Mouse (Mus musculus): ENCODE data around the gene Mmd. TPM values are rescaled to one million over a fixed set of nuclear protein-coding genes. Genes with fewer than 3 reads are reported as not detected.

The Mmd gene
- total and polyA plus RNA-seq, 3 experiments, result 2.0 to 10.7 (median 6.1) TPM

GRCm38 (mm10) chr11:90283601-90284000 is 34.3 kb downstream of the Mmd start:
- H3K36me3 ChIP-seq (replicated peaks), result no peaks in the 10 kb centered on the region
- peaks cover 2% of the 10 kb centered on the region for H3K9me3 ChIP-seq (replicated peaks)
- ATAC-seq (ENCODE audit: extremely low read depth, insufficient number of reproducible peaks, low FRiP score, poor library complexity, severe bottlenecking), result no peak
- H3K4me1 ChIP-seq (ENCODE audit: insufficient read depth, low read depth, low read length), result no peaks in the 10 kb centered on the region
- no peak for DNase-seq (ENCODE audit: low spot score)
- H3K4me3 ChIP-seq (ENCODE audit: low read depth, low read length), result no peak overlapping the region
- no peaks in the 10 kb centered on the region for H3K27me3 ChIP-seq (ENCODE audit: insufficient read depth, low read length)
- TF ChIP-seq GATA1 (IDR thresholded peaks at IDR 0.05; ENCODE audit: borderline replicate concordance, low read length) (no peak), TAL1 (conservative IDR thresholded peaks at IDR 0.05; ENCODE audit: low read depth, low read length) (no peak), POLR2AphosphoS5 (IDR thresholded peaks at IDR 0.05; ENCODE audit: insufficient replicate concordance, low read depth, low read length) (no peak), CTCF (IDR thresholded peaks at IDR 0.05; ENCODE audit: low read depth, low read length) (no peak), GATA2 (IDR thresholded peaks at IDR 0.05; ENCODE audit: borderline replicate concordance, low read depth, low read length) (no peak)

GRCm38 (mm10) chr11:90284079-90284478 is 34.8 kb downstream of the Mmd start:
- no peak for ATAC-seq (ENCODE audit: extremely low read depth, insufficient number of reproducible peaks, low FRiP score, poor library complexity, severe bottlenecking)
- Histone ChIP-seq H3K27me3 (ENCODE audit: insufficient read depth, low read length) (no peaks in the 10 kb centered on the region), H3K9me3 (replicated peaks) (peaks cover 2% of the 10 kb centered on the region), H3K4me1 (ENCODE audit: insufficient read depth, low read depth, low read length) (no peaks in the 10 kb centered on the region), H3K4me3 (ENCODE audit: low read depth, low read length) (no peak overlapping the region), H3K36me3 (replicated peaks) (no peaks in the 10 kb centered on the region)
- TF ChIP-seq GATA2 (IDR thresholded peaks at IDR 0.05; ENCODE audit: borderline replicate concordance, low read depth, low read length) (no peak), GATA1 (IDR thresholded peaks at IDR 0.05; ENCODE audit: borderline replicate concordance, low read length) (no peak), CTCF (IDR thresholded peaks at IDR 0.05; ENCODE audit: low read depth, low read length) (no peak), POLR2AphosphoS5 (IDR thresholded peaks at IDR 0.05; ENCODE audit: insufficient replicate concordance, low read depth, low read length) (no peak), TAL1 (conservative IDR thresholded peaks at IDR 0.05; ENCODE audit: low read depth, low read length) (no peak)
- no peak for DNase-seq (ENCODE audit: low spot score)

- no peak for DNase-seq (ENCODE audit: low spot score)
- TF ChIP-seq CTCF (IDR thresholded peaks at IDR 0.05; ENCODE audit: low read depth, low read length) (no peak), GATA1 (IDR thresholded peaks at IDR 0.05; ENCODE audit: borderline replicate concordance, low read length) (no peak), GATA2 (IDR thresholded peaks at IDR 0.05; ENCODE audit: borderline replicate concordance, low read depth, low read length) (no peak), TAL1 (conservative IDR thresholded peaks at IDR 0.05; ENCODE audit: low read depth, low read length) (no peak), POLR2AphosphoS5 (IDR thresholded peaks at IDR 0.05; ENCODE audit: insufficient replicate concordance, low read depth, low read length) (no peak)
- no peaks in the 10 kb centered on the region for H3K27me3 ChIP-seq (ENCODE audit: insufficient read depth, low read length)
- no peak overlapping the region for H3K4me3 ChIP-seq (ENCODE audit: low read depth, low read length)
- ATAC-seq (ENCODE audit: extremely low read depth, insufficient number of reproducible peaks, low FRiP score, poor library complexity, severe bottlenecking), result no peak
- no peaks in the 10 kb centered on the region for H3K36me3 ChIP-seq (replicated peaks)
- no peaks in the 10 kb centered on the region for H3K4me1 ChIP-seq (ENCODE audit: insufficient read depth, low read depth, low read length)
- peaks cover 2% of the 10 kb centered on the region for H3K9me3 ChIP-seq (replicated peaks)
Measured at GRCm38 (mm10) chr11:90284623-90285022, 35.4 kb downstream of the Mmd start.

- H3K4me3 ChIP-seq (ENCODE audit: low read depth, low read length), result no peak overlapping the region
- no peaks in the 10 kb centered on the region for H3K4me1 ChIP-seq (ENCODE audit: insufficient read depth, low read depth, low read length)
- no peak for TF ChIP-seq GATA1 (IDR thresholded peaks at IDR 0.05; ENCODE audit: borderline replicate concordance, low read length)
- no peak for TF ChIP-seq TAL1 (conservative IDR thresholded peaks at IDR 0.05; ENCODE audit: low read depth, low read length)
- no peak for TF ChIP-seq CTCF (IDR thresholded peaks at IDR 0.05; ENCODE audit: low read depth, low read length)
- TF ChIP-seq POLR2AphosphoS5 (IDR thresholded peaks at IDR 0.05; ENCODE audit: insufficient replicate concordance, low read depth, low read length), result no peak
- no peak for TF ChIP-seq GATA2 (IDR thresholded peaks at IDR 0.05; ENCODE audit: borderline replicate concordance, low read depth, low read length)
- no peak for ATAC-seq (ENCODE audit: extremely low read depth, insufficient number of reproducible peaks, low FRiP score, poor library complexity, severe bottlenecking)
- H3K36me3 ChIP-seq (replicated peaks), result no peaks in the 10 kb centered on the region
- DNase-seq (ENCODE audit: low spot score), result no peak
- peaks cover 2% of the 10 kb centered on the region; the same call in 1 of the 2 replicates for H3K9me3 ChIP-seq (replicated peaks)
- H3K27me3 ChIP-seq (ENCODE audit: insufficient read depth, low read length), result no peaks in the 10 kb centered on the region
Measured at GRCm38 (mm10) chr11:90286550-90287154, 37.4 kb downstream of the Mmd start.

GRCm38 (mm10) chr11:90291156-90291555 is 41.9 kb downstream of the Mmd start:
- TF ChIP-seq CTCF (IDR thresholded peaks at IDR 0.05; ENCODE audit: low read depth, low read length) (no peak), TAL1 (conservative IDR thresholded peaks at IDR 0.05; ENCODE audit: low read depth, low read length) (no peak), GATA1 (IDR thresholded peaks at IDR 0.05; ENCODE audit: borderline replicate concordance, low read length) (no peak), GATA2 (IDR thresholded peaks at IDR 0.05; ENCODE audit: borderline replicate concordance, low read depth, low read length) (no peak), POLR2AphosphoS5 (IDR thresholded peaks at IDR 0.05; ENCODE audit: insufficient replicate concordance, low read depth, low read length) (no peak)

GRCm38 (mm10) chr11:90292766-90293165 is 43.5 kb downstream of the Mmd start:
- DNase-seq (ENCODE audit: low spot score), result no peak
- TF ChIP-seq GATA1 (IDR thresholded peaks at IDR 0.05; ENCODE audit: borderline replicate concordance, low read length), result no peak
- TF ChIP-seq CTCF (IDR thresholded peaks at IDR 0.05; ENCODE audit: low read depth, low read length), result no peak
- TF ChIP-seq POLR2AphosphoS5 (IDR thresholded peaks at IDR 0.05; ENCODE audit: insufficient replicate concordance, low read depth, low read length), result no peak
- no peak for TF ChIP-seq TAL1 (conservative IDR thresholded peaks at IDR 0.05; ENCODE audit: low read depth, low read length)
- no peak for TF ChIP-seq GATA2 (IDR thresholded peaks at IDR 0.05; ENCODE audit: borderline replicate concordance, low read depth, low read length)
- H3K36me3 ChIP-seq (replicated peaks), result no peaks in the 10 kb centered on the region
- H3K4me3 ChIP-seq (ENCODE audit: low read depth, low read length), result no peak overlapping the region
- no peaks in the 10 kb centered on the region for H3K27me3 ChIP-seq (ENCODE audit: insufficient read depth, low read length)
- peaks cover 2% of the 10 kb centered on the region; the same call in 1 of the 2 replicates for H3K9me3 ChIP-seq (replicated peaks)
- H3K4me1 ChIP-seq (ENCODE audit: insufficient read depth, low read depth, low read length), result no peaks in the 10 kb centered on the region
- no peak for ATAC-seq (ENCODE audit: extremely low read depth, insufficient number of reproducible peaks, low FRiP score, poor library complexity, severe bottlenecking)

More at GRCm38 (mm10) chr11:90291156-90291555, 41.9 kb downstream of the Mmd start:
- Histone ChIP-seq H3K27me3 (ENCODE audit: insufficient read depth, low read length) (no peaks in the 10 kb centered on the region), H3K36me3 (replicated peaks) (no peaks in the 10 kb centered on the region), H3K4me1 (ENCODE audit: insufficient read depth, low read depth, low read length) (no peaks in the 10 kb centered on the region), H3K9me3 (replicated peaks) (0 out of 2 replicates have a peak, but pooled peaks cover 2% of the 10 kb centered on the region), H3K4me3 (ENCODE audit: low read depth, low read length) (no peak overlapping the region)
- DNase-seq (ENCODE audit: low spot score) (no peak), ATAC-seq (ENCODE audit: extremely low read depth, insufficient number of reproducible peaks, low FRiP score, poor library complexity, severe bottlenecking) (no peak)

Measured in G1E (cell line).